Mouse (Mus musculus): ENCODE measurements around the gene Olfr1361.
A peak's percentile ranks its signal among the peaks of the same experiment; 100 is the strongest.

Gene Olfr1361

DNA sequence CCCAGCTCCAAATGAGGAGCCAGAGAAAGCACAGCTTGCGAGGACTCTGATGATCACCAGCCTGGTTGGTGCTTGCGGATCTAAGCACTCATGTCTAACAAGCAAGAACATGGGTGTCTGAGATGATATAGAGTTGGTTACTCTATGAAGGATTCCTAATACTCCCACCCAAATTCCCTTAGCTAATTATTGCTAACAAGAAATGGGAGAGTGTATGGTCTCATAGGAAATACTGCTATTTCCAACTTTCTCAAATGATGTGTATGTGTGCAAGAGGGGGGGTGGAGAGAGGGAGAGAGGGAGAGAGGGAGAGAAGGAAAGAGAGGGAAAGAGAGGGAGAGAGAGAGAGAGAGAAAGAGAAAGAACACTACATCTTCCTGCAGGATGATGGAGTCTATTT lies at the start of gene Olfr1361:
Olfr1361 (minus strand) TSS at position 101 of the 400 bp plus-strand sequence.
- no peak for DNase-seq

DNA sequence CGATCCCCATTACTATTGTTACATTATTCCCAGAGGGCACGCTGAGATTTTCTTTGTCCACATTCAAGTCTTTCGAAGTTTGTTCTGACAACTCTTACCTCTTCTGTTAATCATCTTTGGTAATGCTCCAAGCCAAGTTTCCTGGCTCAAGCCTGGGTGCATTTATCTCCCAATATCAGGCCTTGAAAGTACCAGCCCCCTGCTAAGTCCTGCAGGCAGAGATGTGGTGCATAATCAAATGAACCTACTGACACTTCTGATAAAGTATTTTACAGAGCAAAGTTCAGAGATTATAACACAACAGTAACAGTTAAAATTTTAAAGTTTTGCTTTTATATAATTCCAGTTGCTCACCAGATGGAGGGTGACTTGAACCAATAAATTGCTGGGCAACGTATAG lies 48.5 kb upstream of the Olfr1361 start:
- no peak for DNase-seq

DNA sequence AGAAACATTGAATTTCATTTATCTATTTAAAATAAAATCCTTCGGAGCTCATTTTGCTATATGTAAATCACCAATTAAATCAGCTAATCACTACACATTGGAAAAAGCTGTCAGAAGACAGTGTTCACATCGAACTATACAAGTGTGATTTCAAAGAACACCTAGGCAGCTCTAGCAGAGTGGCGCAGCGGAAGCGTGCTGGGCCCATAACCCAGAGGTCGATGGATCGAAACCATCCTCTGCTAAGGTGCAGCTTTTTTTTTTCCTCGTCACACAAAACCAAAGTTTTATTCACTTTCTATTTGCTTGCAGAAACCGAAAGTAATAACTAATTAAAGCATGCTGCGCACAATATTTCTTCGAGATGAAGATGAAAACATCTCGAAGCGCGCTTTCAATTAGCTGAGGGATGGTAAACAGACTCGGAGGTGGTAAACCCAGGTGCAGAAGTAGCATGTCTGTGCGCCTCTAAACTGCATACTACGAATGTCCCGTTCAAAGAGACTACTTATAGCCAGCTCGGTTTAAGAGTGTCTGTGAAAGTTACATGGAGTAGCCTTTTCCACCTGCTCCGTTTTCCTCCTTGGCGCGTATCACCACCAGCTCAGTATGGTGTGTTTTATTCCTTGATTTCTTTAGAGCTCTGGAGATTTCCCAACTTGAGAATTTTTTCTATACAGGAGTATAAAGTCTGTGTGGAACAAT lies 47.8 kb upstream of the Olfr1361 start:
- peak; percentile 87 for DNase-seq

DNA sequence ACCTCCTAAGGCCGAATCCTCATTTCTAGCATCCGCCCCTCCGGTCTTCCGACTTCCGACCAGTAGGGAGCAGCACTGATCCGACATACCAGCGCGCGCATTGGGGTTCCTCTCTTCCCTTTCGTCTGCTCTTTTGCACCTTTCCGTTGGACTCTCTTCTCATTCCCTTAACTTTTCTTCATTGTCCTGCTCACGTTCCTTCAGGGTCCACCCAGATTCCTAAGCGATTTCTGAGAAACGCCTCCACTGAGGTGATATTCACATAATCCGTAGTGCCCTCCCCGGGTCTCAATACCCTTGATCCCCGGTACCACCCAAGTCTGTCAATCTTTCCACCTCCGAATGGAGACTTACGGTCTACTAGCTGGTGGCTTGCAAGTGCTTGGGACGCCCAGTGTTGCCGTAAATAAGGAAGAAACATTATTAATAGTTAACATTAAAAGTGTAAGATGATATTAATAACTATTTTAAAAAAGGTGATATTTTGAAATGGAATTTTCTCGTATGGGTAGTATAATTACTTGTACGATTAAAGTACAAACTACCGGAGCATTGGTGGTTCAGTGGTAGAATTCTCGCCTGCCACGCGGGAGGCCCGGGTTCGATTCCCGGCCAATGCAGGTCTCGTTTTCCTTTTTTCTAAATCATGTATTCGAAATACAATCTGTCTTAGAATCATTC lies 47.0 kb upstream of the Olfr1361 start:
- peak; percentile 95 for DNase-seq

DNA sequence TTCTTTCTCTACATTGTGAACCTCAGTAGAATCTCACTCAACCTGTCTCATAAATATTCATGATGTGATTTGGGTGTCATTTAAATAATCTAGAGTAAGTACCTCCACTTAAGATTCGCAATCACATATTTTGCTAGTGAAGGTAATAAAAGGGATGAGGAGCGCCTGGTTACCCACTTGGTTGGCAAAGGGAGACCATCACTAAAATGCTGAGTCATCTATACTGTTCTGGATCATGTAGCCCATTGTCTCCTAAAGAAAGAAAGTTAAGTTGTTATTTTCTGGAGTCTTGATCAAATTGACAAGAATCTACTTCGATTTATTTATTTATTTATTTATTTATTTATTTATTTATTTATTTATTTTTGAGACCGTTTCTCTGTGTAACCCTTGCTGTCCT lies 43.5 kb upstream of the Olfr1361 start:
- no peak for DNase-seq

DNA sequence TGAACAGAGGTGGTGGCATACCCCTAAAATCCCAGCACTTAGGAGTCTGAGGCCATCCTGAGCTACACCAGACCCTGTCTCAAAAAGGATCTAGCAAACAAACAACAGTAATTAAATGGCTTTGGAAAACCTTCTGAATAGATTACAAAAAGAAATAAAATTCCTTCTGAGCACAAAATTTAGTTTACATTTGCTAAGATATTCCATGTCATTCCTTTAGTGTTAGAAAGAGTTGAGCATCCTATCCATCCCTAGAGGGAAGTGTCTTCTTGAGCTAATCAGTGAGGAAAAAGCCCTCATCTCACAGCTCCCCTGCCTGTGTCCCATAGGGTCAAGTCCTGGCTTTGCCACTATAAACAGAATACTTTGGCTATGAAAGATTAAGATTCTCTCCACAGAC lies 34.6 kb upstream of the Olfr1361 start, which contains the start of gene Olfr1359:
Olfr1359 (plus strand) TSS at position 301 of the 400 bp plus-strand sequence.
- no peak for DNase-seq

DNA sequence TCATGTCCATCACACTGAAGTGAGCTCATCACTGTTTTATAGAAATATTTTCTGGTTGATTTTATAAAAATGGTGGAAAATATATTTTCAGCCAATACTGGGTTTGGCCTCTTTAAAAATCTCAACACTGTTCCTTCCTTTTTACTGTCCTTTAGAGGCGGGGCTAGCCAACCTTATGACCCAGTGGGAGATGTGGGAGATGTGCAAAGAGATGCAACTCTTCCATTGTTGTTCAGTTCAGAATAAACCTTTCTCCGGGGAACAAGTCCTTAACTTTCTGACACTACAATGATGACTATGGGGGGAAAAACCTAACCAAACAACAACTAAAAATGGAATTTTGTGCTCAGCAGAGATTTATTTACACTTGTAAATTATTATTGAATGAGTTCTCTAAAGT lies 14.1 kb upstream of the Olfr1361 start, which contains the start of gene Olfr1360:
Olfr1360 (minus strand) TSS at position 101 of the 400 bp plus-strand sequence.
- no peak for DNase-seq

DNA sequence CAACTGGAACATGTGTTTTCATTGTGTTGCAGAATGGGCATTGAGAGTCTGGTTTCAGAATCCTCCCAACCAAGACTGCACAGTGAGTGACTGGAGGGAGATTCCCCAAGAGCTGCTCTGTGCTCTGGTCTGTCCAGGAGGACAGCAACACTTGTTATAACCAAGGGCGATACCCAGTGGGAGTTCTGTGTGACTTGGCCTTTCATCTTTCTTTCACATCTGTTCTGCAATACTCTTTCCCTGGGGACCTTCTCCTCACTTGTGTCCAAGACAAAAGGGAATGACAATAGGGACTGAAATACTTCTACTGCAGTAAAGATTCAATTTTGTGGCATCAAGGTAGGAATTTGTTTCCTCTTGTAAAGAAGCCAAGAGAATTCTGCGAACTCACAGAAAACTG lies 20.8 kb downstream of the Olfr1361 start, which contains the start of gene Olfr11:
Olfr11 (minus strand) TSS at position 101 of the 400 bp plus-strand sequence.
- DNase-seq = no peak

DNA sequence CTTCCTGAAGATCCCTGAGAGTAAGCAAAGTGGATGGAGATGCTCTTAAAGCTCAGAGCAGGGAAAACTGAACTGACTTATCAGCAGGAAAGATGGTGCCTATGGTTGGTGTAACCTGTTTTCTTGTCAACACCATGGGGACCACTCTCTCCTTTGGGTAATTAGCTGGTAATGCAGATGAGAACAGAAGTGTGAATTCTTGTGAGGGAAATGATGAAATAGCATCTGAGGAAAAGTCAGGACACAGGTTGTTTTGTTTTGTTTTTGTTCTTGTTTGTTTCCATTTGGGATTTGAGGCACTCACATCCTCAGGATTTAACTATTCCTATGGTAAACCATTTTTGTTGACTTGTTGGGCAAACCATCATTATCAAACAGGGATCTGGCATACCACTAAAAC lies 49.3 kb downstream of the Olfr1361 start, which contains the start of gene Olfr1362:
Olfr1362 (minus strand) TSS at position 101 of the 400 bp plus-strand sequence.
- no peak for DNase-seq

Data from lung, postnatal 36 days (tissue).